Mouse (Mus musculus): ENCODE data around the gene Gldc.

Gene Gldc

DNA sequence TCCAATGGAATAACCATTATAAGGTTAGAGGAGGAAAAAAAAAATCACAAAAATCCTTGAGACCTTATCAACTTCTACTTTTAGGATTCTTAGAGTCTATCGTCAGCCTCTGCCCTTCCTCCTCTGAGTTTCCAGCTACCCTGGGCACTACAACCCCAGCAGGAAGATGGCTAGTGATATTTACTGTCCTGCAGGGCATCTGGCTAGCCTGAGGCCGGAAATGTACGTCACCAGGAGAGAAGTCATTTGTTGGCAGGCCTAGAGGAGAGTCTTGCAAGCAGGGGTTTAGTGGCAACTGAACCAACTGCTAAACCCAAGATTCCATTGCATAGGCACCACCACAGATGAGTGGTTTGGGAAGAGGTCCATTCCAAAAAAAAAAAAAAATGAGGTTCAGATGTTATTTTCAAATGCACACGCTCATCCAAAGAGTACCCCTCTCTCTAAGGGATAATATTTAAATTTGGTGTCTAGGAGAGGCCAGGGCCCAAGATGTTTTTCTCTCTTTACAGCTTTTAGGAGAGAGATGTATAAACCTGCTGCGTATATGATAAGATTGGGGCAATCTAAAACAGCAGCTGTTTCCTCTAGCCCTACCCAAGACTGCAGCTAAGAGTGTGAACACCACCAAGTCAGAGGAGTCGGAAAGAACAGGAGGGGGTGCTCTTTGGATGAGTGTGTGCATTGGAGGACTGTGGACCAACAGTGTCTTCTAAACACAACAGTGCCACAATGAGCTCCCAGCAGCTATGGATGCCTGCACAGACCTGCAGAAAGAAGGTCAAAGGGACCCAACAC is 70.0 kb downstream of the Gldc start:
- DNase-seq = no peak

DNA sequence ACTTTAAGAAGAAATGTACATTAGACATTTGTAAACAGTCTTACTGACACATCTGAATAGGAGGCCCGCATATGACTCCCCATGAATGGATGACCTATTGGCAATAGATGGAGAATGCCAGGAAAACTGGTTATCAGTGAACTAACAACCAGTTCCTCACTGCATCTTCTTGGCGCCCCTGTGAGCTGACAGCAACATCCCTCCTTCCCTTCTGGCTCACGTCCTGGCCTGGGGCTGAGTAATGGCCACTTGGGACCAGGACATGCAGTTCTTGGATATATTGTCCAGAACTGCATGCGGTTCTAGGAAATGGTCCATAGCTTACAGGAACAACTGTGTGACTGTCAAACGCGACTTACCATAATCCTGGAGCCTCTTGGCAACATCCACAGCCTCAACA is 72.6 kb downstream of the Gldc start:
- no peak for DNase-seq

DNA sequence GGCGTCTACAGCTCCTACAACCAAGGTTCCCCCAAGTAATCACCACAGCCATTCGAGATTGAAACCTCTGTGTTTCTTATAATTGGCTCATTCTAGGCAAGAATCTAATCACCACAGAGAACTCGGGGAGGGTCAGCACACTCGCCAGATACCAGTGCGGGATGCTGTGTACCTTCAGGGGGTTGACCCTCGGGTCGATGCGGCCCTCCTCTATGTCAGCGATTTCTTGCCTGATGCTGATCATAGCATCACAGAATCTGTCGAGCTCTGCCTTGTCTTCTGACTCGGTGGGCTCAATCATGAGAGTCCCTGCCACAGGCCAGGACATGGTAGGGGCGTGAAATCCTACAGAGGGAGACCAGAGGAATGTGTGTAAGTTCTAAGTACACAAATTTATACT is 74.7 kb downstream of the Gldc start:
- DNase-seq = no peak

DNA sequence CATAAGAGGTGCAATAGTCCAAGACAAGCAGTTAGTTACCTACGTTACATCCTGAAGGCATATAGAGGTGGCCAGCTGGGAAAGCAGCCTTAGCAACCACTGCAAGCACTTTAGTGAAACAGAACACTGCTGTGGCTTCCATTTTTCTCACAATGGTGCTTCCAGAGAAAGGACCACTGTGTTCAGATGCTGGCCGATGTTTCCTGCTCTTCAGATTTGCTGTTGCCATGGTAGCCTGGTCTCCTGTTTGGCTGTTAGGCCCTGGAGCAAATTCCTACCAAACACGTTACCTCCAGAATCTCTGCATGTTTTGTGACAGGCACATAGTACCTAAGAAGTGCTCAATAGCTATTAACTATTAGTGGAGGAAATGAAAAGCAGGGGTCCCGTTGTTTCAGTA is 78.2 kb downstream of the Gldc start:
- DNase-seq = no peak

DNA sequence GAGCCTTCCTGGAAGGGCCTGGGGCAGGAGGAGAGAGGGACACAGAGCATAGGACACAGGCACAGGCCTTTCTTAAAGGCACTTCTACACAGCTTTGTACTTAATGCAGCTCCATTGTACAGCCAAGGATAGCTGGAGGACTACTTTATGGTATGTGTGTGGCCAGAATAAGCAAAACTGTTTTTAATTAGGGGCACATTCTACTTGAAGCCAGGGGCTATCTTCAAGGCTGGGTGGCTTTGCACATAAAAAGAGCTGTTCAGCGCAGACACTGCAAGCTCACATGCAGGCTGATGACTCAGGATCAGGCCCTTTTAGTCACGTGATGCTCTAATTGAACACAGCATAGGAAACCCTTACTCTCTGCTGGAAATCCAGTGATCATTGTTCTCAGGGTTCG is 79.0 kb downstream of the Gldc start:
- DNase-seq = no peak

DNA sequence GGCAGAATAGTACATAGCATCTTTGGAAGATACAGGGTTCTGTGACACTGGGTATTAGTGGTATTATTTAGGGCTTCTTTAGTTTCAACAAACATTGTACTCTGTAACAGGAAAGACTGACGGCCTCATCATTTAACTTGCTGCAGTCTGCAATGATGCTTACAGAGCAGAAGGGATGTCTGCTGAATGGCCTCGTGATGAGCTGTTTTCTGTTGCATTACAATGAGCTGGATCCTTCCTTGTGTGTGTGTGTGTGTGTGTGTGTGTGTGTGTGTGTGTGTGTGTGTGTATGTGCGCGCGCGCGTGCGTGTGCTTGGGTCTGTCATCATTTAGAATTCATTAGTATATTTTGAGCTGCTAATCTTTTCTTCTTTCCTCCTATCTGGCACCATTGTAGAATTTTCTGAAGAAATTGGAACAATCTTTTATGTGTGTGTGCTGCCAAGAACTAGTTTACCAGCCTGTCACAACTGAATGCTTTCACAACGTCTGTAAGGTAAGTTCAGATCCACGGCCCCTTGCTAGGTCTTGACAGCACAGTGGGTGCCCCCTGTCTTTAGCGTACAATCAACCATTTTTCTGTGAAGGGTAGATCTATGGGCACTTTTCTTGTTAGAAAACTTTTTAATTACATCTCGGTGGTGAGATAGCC is 83.5 kb downstream of the Gldc start:
- no peak for DNase-seq

DNA sequence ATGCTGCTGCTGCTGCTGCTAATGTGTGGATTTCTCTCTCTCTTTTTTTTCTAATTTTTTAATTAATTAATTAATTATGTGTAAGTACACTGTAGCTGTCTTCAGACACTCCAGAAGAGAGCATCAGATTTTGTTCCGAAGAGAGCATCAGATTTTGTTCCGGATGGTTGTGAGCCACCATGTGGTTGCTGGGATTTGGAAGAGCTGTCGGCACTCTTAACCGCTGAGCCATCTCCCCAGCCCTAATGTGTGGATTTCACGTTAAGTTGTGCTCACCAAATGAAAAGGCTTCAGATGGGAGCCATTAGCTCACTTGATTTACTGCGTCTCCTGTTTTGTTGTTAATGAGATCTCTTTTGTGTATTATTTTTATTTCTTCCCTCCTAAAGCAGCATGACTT is 85.1 kb downstream of the Gldc start:
- no peak for DNase-seq

DNA sequence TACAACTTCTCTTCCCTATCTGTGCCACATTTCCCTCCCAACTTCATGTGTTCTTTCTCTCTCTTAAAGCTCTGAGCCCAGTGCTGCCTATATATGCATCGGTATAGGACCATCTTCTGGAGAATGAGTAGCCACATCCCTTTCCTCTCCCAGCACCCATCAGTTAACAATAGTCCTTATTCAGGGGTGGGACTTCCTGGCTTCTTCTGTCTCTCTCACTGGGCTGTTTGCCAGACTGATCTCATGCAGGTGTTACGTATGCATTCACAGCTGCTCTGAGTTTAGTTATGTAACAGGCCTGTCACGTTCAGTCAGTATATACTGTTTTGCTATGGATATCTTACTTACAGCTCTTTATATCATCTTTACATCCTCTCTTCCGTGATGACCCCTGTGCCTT is 109.4 kb downstream of the Gldc start:
- DNase-seq = no peak

DNA sequence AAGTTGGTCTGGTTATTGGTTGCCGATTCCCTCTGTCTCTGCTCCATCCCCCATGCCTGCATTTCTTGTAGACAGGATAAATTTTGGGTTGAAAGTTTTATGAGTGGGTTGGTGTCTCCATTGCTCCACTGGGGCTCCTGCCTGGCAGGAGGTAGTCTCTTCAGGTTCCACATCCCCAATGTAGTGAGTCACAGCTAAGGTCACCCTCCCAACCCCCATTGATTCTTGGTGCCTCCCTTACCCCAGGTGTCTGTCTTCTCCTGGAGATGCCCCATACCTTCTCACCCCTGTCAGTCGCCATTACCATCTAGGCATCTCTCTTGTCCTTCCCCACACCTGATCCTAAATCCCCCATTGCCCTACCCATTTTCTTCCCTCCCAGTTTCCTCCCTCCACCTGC is 121.0 kb downstream of the Gldc start:
- no peak for DNase-seq

DNA sequence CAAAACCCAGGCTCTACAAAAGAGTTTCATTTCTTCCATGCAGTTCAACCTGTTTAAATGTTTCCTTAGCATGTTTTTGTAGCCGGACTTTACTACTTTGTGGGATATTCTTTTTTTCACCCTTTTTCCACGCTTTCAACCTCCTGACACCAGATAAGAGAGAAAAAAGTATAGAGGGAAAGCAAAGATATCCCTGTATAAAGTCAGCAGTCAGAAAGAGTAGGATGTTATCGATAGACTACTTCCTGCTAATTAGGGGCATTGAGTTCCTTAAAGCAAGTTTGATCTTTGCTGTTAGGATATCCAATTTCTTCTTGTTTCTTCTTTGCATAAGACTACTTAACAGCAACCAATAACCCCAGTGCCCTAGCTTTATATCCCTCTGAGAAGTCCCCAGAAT is 123.8 kb downstream of the Gldc start:
- DNase-seq = no peak

DNA sequence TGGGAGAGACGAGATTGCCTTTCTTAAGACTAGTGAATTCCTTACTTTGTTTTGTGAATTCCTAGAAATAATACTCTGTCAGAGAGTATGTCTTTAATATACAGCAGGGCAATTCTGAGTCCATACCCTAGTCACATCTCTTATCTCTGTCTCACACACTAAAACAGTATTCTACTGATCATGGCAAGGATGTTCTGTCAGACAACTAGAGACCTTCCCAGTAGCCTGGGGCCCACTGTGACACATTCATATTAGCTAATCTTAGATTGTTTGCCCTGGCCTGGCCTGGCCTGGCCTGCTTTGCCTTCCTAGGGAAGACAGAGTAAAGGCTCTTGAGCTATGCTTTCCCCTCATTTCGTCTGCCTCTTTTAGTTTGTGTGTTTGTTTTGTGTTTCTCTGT is 124.6 kb downstream of the Gldc start:
- DNase-seq = no peak
